Mouse (Mus musculus) liver, adult (tissue): ENCODE data around the gene Erich4.

Source experiments
- GATA4 ChIP-seq: IDR thresholded peaks from 2 replicates; pipeline ENCODE4 v1.6.1; 2014; ENCODE audit warnings: mild to moderate bottlenecking, low read length; ENCODE audit not compliant: insufficient replicate concordance

Erich4 gene

DNA sequence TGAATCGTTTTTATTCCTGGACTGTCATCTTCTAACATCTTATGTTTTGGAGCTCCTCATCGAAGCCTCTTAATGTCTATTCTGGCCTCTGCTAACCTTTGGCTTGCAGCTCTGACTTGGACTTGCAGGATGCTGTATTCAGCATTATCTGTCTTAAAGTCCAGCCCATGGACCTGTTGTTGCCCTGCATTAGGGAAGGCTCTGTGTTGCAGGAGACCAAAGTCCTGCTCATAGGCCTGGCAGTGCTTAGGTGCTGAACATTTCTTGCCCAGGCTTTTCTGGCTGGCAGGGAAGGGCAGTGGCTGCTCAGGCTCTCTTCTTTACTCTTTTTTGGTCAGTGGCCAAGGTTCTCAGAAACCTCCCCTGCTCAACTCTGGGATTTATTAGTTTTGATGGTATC is 8.5 kb downstream of the Erich4 start:
- no peak for TF ChIP-seq GATA4

DNA sequence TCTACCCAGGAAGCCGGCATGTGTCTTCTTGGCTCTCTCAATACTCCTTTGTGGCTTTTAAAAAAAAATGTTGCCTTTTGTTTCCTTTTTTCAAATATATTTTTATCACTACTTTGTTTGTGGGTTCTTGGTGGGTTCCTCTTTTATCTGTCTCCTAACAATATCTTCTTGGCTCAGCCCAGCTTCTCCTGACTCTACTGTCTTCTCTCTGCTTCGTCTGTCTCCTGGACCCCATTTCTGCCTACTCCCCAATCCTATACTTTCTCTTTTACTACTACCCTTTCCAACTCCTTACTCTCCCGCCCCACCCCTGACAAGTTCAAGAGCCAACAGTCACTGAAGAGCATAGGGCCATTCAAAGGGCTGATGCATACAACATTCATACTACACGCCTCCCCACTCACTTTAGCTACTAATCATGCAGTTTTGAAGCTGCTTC is 9.0 kb downstream of the Erich4 start:
- no peak for TF ChIP-seq GATA4

DNA sequence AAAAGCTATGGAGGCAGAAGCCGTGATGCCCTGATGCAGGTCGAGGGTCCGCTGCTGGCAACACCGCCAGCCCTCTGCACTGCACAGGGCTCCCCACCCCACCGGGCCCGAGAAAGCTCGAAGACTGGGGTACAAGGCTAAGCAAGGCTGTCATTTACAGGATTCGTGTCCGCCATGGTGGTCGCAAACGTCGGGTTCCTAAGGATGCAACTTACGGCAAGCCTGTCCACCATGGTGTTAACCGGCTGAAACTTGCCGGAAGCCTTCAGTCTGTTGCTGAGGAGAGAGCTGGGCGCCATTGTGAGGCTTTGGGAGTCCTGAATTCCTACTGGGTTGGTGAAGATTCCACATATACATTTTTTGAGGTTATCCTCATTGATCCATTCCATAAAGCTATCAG is 14.3 kb downstream of the Erich4 start:
- TF ChIP-seq GATA4: no peak

DNA sequence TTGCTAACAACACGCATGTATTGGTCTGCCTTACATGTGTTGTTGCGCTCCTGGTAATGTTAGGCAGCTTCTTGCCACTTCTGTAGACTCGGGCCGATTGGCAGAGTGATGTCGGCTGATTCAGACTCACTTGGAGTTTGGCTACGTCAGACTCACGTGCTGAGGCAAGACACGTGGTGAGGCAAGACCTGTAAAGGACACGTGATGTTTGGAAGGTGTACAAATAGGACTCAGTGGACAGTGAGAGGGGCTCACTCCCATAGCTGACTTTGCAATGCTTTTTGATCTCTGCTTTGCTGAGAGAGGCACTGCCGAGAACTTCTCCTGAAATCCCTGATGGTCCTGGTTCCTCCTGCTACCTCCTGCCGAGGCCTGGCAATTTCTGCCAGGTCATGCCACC is 15.0 kb downstream of the Erich4 start:
- TF ChIP-seq GATA4: no peak

DNA sequence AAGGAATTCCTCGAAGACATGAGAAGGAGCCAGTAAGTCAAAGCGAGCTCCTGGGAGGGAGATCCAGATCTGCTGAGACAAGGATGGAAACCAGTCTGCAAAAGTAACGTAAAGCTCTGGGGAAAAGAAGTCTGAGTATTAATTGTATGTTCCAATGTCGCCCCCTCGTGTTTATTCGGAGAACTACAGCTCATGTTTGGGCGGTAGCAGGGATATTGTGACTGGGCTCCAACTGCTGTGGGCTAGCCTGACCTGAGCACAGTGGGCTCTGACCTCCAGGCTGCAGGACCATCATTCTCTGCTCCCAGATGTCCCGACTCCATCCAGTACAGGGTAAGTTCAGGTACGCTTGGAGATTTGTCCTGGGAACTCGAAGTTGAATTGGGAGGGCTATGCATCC is 16.0 kb downstream of the Erich4 start:
- TF ChIP-seq GATA4: no peak

DNA sequence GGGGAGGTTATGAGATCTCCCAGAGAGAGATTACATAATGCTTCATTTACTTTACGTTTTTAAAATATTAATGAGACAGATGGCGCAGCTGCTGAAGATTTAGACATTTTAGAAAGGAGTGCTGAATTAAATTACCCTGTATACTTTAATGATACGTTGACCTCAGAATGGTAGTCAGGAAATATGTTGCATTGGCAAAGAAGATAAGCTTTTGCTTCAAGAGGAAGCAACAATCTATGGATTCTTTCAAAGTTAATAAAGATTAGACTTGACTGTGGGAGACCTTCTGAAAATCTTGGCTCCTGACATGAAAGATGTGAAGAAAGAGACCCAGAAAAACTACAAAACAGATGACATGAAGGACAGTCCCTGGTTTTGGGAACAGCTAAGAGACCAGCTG is 21.8 kb downstream of the Erich4 start:
- no peak for TF ChIP-seq GATA4

DNA sequence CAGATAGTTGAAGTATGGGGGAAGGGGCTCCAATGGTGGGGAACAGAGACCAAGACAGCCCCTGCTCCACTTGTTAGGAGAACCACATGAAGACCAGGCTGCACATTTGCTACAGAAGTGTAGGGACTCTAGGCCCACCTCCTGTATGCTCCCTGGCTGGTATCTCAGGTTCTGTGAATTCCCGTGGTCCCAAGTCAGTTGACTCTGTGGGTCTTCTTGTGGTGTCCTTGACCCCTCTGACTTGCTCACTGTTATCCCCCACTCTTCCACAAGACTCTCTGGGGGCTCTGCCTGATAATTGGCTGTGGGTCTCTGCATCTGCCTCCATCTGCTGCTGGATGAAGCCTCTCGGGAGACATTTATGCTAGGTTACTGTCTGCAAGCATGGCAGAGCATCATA is 24.5 kb downstream of the Erich4 start:
- no peak for TF ChIP-seq GATA4

DNA sequence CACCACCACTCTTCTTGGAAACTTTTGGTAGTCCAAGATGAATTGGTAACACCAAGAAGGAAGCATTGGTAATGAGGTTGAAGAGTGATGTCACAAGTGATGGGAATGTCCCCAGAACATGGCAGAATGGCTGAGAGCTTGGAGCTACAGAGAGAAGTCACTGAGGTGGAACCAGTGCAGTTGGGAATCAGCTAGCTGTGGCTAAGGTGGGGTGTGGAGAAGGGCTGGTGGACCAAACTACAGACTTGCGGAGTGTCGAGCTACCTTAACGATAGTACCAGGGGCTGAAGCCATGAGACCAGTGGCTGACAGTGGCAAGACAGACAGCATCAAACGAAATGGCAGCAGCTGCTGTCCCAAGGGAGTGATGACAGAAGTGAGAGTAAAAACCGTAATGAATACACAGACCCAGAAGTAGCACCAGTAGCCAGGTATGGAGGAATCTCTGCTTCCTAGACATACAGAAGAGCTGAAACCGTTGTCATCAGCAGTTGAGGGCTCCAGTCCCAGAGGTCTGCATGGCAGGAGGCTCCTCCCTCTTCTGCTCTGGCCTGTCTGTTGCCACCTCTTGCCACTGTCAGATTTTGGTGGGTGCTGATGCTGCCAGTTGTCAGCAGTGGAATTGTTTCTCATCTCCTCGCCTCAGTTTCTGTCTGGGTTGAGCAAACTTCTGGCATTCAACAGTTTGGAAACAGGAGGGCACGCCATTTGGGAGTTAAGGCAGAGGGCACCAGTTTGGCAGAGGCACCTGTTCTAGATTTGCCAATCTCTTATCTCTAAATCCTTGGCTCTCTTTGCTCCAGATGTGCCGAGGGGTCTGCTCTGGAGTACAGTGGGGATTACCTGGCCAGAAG is 30.1 kb downstream of the Erich4 start:
- no peak for TF ChIP-seq GATA4

DNA sequence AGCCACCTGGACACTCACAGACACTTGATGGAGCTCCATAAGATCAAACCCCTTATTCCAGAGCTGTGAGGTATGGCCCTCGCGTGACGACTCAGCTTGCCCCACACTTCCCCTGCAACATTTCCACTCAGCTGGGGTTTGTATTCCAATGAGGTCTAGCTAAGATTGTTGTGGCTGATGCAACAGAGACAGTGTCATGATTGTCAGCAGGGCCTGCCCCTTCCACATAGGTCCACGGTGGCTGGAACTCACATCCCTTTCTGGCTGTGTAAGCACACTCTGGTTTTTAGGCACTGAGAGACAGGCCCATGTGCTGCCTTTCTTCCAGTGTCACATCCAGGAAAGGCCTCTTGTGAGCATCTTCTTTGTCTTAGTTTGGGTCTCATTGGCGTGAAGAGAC is 31.0 kb downstream of the Erich4 start:
- no peak for TF ChIP-seq GATA4

DNA sequence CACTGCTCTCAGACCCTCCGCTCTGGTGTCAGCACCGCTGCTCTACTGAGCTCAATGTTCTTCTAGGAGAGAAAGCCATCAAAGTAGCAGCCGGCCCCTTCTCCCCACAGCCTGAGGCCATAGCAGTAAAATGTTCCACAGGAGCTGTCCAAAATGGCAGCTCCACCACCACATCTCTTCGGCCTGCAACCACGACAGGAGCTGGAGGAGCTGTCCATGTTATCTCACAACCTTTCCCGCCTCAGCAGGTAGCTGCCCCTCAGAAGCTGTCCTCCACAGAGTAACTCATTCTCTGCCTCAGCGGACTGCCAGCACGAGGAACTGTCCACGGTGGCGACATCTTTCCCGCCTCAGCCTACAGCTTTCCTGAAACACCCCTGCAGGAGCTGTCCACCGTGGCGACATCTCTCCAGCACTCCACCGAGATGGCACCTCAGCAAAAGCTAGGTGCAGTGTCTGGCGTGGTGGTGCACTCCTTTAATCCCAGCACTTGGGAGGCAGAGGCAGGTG is 33.3 kb downstream of the Erich4 start:
- no peak for TF ChIP-seq GATA4

DNA sequence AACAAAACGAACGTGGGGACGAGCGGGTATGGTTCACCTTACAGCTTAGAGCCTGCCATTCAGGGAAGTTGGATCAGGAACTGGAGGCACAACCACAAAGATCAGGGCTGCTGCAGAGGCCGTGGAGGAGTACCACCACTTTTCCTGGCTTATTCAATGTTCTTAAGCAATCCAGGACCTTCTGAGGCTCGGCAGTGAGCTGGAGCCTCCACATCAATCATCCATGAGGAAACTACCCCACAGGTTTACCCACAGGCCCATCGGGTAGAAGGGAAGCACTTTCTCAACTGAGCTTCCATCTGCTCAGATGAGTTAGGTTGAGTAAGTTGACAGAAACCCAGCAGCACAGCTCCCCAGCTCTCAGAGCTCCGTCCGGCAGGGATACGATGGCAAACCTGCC is 36.3 kb downstream of the Erich4 start:
- no peak for TF ChIP-seq GATA4

DNA sequence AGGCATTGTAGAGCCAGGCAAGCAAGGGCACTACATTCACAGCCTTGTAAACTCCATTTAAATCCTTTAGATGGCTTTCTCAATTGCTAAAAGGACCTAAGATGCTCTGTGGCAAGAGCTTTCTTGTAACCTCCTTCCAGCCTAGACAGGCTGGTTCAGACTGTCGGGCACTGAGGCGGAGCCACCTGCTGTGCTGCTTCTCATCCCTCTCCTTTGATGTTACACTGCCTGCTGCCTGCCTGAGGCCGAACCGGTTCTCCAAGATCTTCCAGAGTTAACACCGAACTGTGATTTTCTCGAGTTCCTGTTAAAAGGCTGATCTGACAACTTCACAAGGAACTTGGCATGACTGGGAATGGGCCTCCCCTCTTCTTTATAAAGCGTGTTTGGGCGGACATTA is 39.8 kb downstream of the Erich4 start:
- no peak for TF ChIP-seq GATA4

DNA sequence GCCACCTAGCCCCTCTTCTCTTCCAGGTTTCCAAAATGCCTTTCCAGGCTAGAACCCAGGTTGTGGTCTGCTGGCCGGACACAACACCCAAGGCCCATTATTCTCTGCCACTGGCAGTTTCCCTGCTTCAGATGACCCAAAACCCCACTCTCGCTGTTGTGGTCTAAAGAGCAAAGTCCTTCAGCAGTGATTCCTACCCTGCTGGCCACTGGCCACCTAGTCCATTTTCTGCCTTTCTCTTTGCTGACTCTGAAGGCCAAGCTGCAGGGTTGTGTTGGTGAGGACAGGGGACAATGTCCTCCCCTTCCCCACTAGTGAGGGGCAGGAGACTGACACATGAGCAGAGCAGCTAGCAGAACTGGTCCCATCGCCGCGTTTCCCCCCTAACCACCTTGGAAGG is 40.6 kb downstream of the Erich4 start:
- TF ChIP-seq GATA4: no peak

DNA sequence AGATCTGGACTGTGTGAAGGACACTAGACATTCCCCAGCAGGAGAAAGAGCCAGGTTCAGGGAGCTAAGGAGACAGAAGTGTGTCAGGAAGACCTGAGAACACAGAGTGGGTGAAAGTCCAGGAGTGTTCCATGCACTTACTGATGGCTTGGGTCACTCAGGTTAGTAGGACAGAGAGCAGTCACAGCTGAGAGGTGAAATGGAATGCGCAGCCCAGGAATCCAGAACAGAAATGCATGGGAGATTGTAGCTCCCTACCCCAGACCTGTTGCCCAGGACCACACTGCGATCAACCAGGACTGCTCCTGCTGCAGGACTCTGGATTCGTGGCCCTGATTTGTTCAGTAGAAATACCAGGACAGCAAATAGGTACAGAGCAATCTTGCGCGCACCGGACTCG is 47.0 kb downstream of the Erich4 start:
- TF ChIP-seq GATA4: no peak
